Mouse (Mus musculus) liver, adult 2 months (tissue): ENCODE measurements around the gene Mybpc2.

ENCODE experiments used
- CTCF ChIP-seq: fragments of 200-500 bp; IDR thresholded peaks from 2 replicates; pipeline ENCODE4 v1.5.1; 2011; ENCODE audit warnings: low read depth, low read length, control low read depth
- POLR2A ChIP-seq: fragments of 200-500 bp; IDR thresholded peaks from 2 replicates; pipeline ENCODE4 v1.6.1; 2011; ENCODE audit warnings: low read length, control low read depth; ENCODE audit not compliant: insufficient read depth; ENCODE audit errors: extremely low read depth

DNA sequence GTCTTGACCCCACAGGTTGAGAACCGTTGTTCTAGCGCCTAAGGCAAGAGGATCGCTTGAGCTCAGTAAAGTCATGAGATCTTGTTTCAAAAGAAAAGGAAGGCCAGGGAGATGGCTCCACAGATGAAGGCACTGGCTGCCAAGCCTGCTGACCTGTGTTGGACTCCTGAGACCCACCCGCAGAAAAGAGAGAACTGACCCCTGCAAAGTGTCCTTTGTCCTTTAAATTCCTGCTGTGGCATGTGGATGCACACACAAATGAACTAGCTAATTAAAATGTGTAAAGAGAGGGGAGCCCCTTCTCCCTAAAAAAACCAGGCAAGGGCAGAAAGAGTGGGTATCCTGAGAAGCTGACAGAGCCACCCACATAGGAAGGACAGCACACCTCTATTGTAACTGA is 47.4 kb upstream of the Mybpc2 start:
- TF ChIP-seq CTCF (no peak), POLR2A (no peak)
